Mouse (Mus musculus): Measurements from ENCODE around the gene Tns3. TPM values are rescaled to one million over a fixed set of nuclear protein-coding genes. Genes with fewer than 3 reads are reported as not detected.

Gene Tns3
- polyA plus RNA-seq, 1 experiment from 2014 or later: 75.4 TPM

DNA sequence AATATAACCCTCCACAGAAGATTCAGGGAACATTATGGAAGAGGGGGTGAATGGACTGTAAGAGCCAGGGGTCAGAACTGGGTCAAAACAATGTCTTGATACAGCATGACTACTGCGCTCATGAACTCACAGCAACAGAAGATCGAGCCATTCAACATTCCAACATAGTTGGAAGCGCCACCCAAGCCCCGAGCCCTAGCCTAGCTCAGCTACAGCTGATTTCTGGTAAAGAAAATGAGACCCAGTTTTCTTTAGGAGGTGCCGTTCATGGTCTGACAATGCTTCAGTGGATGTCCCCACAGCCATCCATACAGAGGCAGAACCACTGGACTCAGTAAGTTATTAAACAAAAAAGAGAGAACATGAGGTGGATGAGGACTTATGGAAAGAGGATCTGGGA, 224.1 kb downstream of the Tns3 start:
- H3K27me3 ChIP-seq: no peaks in the 10 kb centered on the region
- CTCF ChIA-PET: interaction anchor here (0.8 to 1.3 kb wide), 3 partner anchors 12 to 14 kb away, joined by 3 read pairs; no protein-coding TSS in a partner anchor
- no peak for ATAC-seq
- no peak for TF ChIP-seq CTCF (IDR thresholded peaks at IDR 0.05)
- in situ Hi-C loops (cut with MboI; ENCODE audit: low pct_unique_long_range_greater_than_20kb): loop anchor here (25.0 kb wide), 1 partner anchor 222 kb away; the partner anchor contains the start of gene Tns3
- POLR2A ChIA-PET: no interaction called here
- no peak for DNase-seq (ENCODE audit: low read depth, low spot score)

GRCm38 (mm10) chr11:8439035-8439434, 225.3 kb downstream of the Tns3 start:
- CTCF ChIA-PET: interaction anchor here (0.7 to 1.1 kb wide), 3 partner anchors 9 to 29 kb away, joined by 3 read pairs; no protein-coding TSS in a partner anchor
- TF ChIP-seq CTCF (IDR thresholded peaks at IDR 0.05): no peak
- DNase-seq (ENCODE audit: low read depth, low spot score) (no peak), ATAC-seq (no peak)
- in situ Hi-C loops (cut with MboI; ENCODE audit: low pct_unique_long_range_greater_than_20kb): loop anchor here (25.0 kb wide), 1 partner anchor 223 kb away; the partner anchor contains the start of gene Tns3
- no peaks in the 10 kb centered on the region for H3K27me3 ChIP-seq
- POLR2A ChIA-PET: no interaction called here

GRCm38 (mm10) chr11:8438269-8438668, 226.1 kb downstream of the Tns3 start:
- in situ Hi-C loops (cut with MboI; ENCODE audit: low pct_unique_long_range_greater_than_20kb): loop anchor here (25.0 kb wide), 1 partner anchor 224 kb away; the partner anchor contains the start of gene Tns3
- H3K27me3 ChIP-seq: no peaks in the 10 kb centered on the region
- DNase-seq (ENCODE audit: low read depth, low spot score): no peak
- ChIA-PET POLR2A (no interaction called here), CTCF (interaction anchor here (0.7 kb wide), 1 partner anchor 30 kb away, joined by 3 read pairs; no protein-coding TSS in a partner anchor)
- ATAC-seq: no peak
- TF ChIP-seq CTCF (IDR thresholded peaks at IDR 0.05): no peak

GRCm38 (mm10) chr11:8435101-8435500, 229.2 kb downstream of the Tns3 start:
- in situ Hi-C loops (cut with MboI; ENCODE audit: low pct_unique_long_range_greater_than_20kb): loop anchor here (25.0 kb wide), 1 partner anchor 227 kb away; the partner anchor contains the start of gene Tns3
- ChIA-PET CTCF (interaction anchor here (1.2 kb wide), 1 partner anchor 11 kb away, joined by 3 read pairs; no protein-coding TSS in a partner anchor), POLR2A (interaction anchor here (2.5 kb wide), 1 partner anchor 10 kb away, joined by 6 read pairs; no protein-coding TSS in a partner anchor)
- no peak for TF ChIP-seq CTCF (IDR thresholded peaks at IDR 0.05)
- DNase-seq (ENCODE audit: low read depth, low spot score) (no peak), ATAC-seq (no peak)
- H3K27me3 ChIP-seq: no peaks in the 10 kb centered on the region

DNA sequence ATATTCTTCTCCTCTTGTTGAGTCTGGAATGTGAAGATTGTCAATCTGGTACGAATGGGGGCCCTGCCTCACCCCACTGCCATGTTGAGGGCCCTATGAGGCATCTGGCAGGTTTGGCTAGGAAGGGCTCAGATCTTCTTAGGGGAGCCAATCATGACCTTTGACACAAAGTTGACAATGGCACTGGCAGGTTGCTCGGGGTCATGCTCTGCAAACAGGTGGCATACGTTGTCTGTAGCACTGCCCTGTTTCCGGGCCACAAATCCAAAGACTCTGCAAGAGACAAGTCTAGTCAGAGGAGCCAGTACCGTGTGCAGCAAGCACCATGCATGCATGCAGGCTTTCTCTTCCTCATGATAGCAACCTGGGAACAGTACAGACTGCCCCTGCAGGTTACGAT, 230.0 kb downstream of the Tns3 start:
- H3K27me3 ChIP-seq: no peaks in the 10 kb centered on the region
- CTCF ChIA-PET: interaction anchor here (1.1 to 1.2 kb wide), 2 partner anchors 9 to 11 kb away, joined by 3 read pairs; no protein-coding TSS in a partner anchor
- no peak for TF ChIP-seq CTCF (IDR thresholded peaks at IDR 0.05)
- no peak for ATAC-seq
- in situ Hi-C loops (cut with MboI; ENCODE audit: low pct_unique_long_range_greater_than_20kb): loop anchor here (25.0 kb wide), 1 partner anchor 228 kb away; the partner anchor contains the start of gene Tns3
- DNase-seq (ENCODE audit: low read depth, low spot score): no peak
- POLR2A ChIA-PET: interaction anchor here (2.5 kb wide), 1 partner anchor 11 kb away, joined by 6 read pairs; no protein-coding TSS in a partner anchor

- TF ChIP-seq CTCF (IDR thresholded peaks at IDR 0.05): no peak
- ATAC-seq (no peak), DNase-seq (ENCODE audit: low read depth, low spot score) (no peak)
- ChIA-PET POLR2A (interaction anchor here (2.5 kb wide), 1 partner anchor 12 kb away, joined by 6 read pairs; no protein-coding TSS in a partner anchor), CTCF (interaction anchor here (1.1 to 3.1 kb wide), 2 partner anchors 8 to 12 kb away, joined by 3 to 9 read pairs; no protein-coding TSS in a partner anchor)
- H3K27me3 ChIP-seq: no peaks in the 10 kb centered on the region
- in situ Hi-C loops (cut with MboI; ENCODE audit: low pct_unique_long_range_greater_than_20kb): loop anchor here (25.0 kb wide), 1 partner anchor 229 kb away; the partner anchor contains the start of gene Tns3
These were observed 230.9 kb downstream of the Tns3 start for GRCm38 (mm10) chr11:8433443-8433842.

- in situ Hi-C loops (cut with MboI; ENCODE audit: low pct_unique_long_range_greater_than_20kb): loop anchor here (25.0 kb wide), 1 partner anchor 229 kb away; the partner anchor contains the start of gene Tns3
- DNase-seq (ENCODE audit: low read depth, low spot score): no peak
- H3K27me3 ChIP-seq: no peaks in the 10 kb centered on the region
- POLR2A ChIA-PET: interaction anchor here (0.9 kb wide), 1 partner anchor 430 kb away, joined by 3 read pairs; no protein-coding TSS in a partner anchor
- ATAC-seq: no peak
- CTCF ChIA-PET: interaction anchor here (3.1 kb wide), 1 partner anchor 13 kb away, joined by 9 read pairs; no protein-coding TSS in a partner anchor
- TF ChIP-seq CTCF (IDR thresholded peaks at IDR 0.05): no peak
These were observed 231.4 kb downstream of the Tns3 start for GRCm38 (mm10) chr11:8432941-8433340.

DNA sequence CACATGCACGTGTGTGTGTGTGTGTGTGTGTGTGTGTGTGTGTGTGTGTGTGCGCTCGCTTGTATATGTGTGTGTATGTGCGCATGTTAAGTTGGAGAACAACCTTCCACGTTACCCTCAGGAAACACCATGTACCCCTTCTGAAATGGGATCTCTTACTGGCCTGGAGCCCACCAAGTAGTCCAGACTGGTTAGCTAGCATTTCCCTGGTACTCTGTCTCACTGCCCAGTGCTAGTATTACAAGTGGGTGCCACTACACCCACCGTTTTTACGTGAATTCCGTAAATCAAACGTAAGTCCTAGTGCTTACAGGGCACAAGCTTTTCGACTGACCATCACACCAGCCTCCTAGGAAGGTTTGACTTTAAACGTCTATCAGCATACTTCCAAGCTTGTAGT, 236.7 kb downstream of the Tns3 start:
- ChIA-PET POLR2A (no interaction called here), CTCF (interaction anchor here (1.3 to 5.9 kb wide), 2 partner anchors 12 to 18 kb away, joined by 3 to 64 read pairs; no protein-coding TSS in a partner anchor)
- no peaks in the 10 kb centered on the region for H3K27me3 ChIP-seq
- in situ Hi-C loops (cut with MboI; ENCODE audit: low pct_unique_long_range_greater_than_20kb): loop anchor here (5.0 to 25.0 kb wide), 4 partner anchors 95 to 517 kb away; partner anchors contain the start of gene Tns3
- no peak for TF ChIP-seq CTCF (IDR thresholded peaks at IDR 0.05)
- DNase-seq (ENCODE audit: low read depth, low spot score) (no peak), ATAC-seq (no peak)

DNA sequence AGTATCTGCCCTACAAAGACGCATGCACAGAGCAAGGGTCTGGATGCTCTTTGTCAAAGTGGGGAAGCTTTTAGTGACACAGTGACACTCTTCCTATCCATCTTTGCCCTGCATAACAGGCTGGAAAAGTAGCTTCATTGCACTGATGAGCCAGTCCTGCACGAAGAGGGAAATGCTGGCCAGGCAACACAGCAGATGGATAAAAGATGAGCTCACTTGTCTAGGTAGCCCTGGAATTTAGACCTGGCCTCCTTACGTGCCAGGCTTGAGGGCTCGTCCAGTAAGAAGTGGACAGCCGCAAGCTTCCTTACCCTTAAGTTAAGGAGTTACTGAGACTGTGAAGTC, 239.1 kb downstream of the Tns3 start:
- no peaks in the 10 kb centered on the region for H3K27me3 ChIP-seq
- no peak for TF ChIP-seq CTCF (IDR thresholded peaks at IDR 0.05)
- ATAC-seq (peak; percentile 42), DNase-seq (ENCODE audit: low read depth, low spot score) (no peak)
- in situ Hi-C loops (cut with MboI; ENCODE audit: low pct_unique_long_range_greater_than_20kb): loop anchor here (5.0 to 25.0 kb wide), 4 partner anchors 97 to 520 kb away; partner anchors contain the start of gene Tns3
- POLR2A ChIA-PET: interaction anchor here (1.1 to 3.2 kb wide), 3 partner anchors 17 to 42 kb away, joined by 4 to 18 read pairs (median 5); no protein-coding TSS in a partner anchor
- CTCF ChIA-PET: interaction anchor here (0.8 to 5.9 kb wide), 21 partner anchors 9 to 536 kb away, joined by 3 to 84 read pairs (median 6); no protein-coding TSS in a partner anchor

DNA sequence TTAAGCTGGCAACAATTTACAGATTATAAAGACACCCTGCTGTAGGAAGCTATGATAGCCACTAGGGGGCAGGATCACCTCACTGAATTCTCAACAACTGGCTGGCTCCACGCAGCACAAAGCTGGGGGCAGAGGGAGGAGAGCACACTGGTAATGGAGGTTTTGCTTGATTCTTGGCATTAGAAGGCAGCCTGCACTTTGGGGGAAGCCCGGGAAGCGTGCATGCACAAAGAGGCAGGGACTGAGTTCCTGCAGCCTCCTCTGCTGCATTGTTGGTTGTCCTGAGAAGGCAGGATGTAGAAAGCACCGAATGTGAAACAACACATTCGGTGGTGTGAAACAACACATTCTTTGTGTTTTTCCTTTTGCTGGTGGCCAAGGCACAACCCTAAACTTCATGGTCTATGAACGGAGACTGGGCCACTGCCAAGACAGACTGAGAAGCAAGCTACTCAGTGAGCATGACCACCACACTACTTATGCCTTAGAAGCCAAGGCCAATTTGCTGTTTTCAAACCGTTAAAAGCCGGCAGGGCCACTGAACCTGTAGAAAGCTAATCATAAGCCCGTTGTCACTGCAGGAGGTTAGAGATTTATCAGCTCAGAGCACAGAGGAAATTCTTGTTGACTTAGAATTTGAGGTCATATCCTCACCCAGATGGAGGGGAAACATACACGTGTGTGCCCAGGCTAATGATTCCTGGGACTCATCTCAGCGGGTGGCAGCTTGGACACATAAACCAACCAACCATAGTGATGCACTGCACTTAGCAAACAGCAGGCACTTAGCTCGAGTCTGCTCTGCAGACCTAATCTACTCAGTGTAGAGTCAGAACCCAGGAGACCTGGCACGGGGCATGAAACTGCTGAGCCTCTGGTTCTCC, 239.8 kb downstream of the Tns3 start:
- DNase-seq (ENCODE audit: low read depth, low spot score): peak; percentile 94
- CTCF ChIA-PET: interaction anchor here (0.8 to 5.9 kb wide), 26 partner anchors 10 to 537 kb away, joined by 3 to 84 read pairs (median 5); partner anchors contain the start of gene Tns3
- in situ Hi-C loops (cut with MboI; ENCODE audit: low pct_unique_long_range_greater_than_20kb): loop anchor here (5.0 to 25.0 kb wide), 5 partner anchors 98 to 713 kb away; partner anchors contain the start of gene Tns3
- POLR2A ChIA-PET: interaction anchor here (0.9 to 3.2 kb wide), 2 partner anchors 20 to 98 kb away, joined by 4 to 18 read pairs; no protein-coding TSS in a partner anchor
- peak; percentile 95 for ATAC-seq
- no peaks in the 10 kb centered on the region for H3K27me3 ChIP-seq
- peak; percentile 96 for TF ChIP-seq CTCF (IDR thresholded peaks at IDR 0.05)
